Mouse (Mus musculus) midbrain, embryonic 14.5 days (tissue): ENCODE data around the gene Pacsin1. TPM values are rescaled to one million over a fixed set of nuclear protein-coding genes. Genes with fewer than 3 reads are reported as not detected.

ENCODE experiments used
- ATAC-seq: fragments of 200-750 bp; cut with Nextera tagmentation; 2 replicates; pipeline ENCODE4 v1.8.0; 2017; ENCODE audit warnings: moderate number of reproducible peaks, moderate library complexity; ENCODE audit not compliant: low FRiP score, low TSS enrichment
- DNase-seq: peaks from one replicate; pipeline ENCODE4 v3.0.0-alpha.2; 2015
- H3K27ac ChIP-seq: fragments of 300-500 bp; sonication (generic); replicated peaks from 2 replicates; pipeline ENCODE4 v1.5.1; 2014; ENCODE audit warnings: mild to moderate bottlenecking, low read depth, low read length, moderate library complexity
- H3K27me3 ChIP-seq: fragments of 300-500 bp; sonication (generic); 2 replicates; pipeline ENCODE4 v1.6.1; 2014; ENCODE audit warnings: low read length, control low read depth, mixed read lengths; ENCODE audit not compliant: control insufficient read depth, insufficient read depth
- H3K36me3 ChIP-seq: fragments of 300-500 bp; sonication (generic); 2 replicates; pipeline ENCODE4 v1.6.1; 2014; ENCODE audit warnings: low read length, control low read depth; ENCODE audit not compliant: control insufficient read depth, insufficient read depth
- H3K4me1 ChIP-seq: fragments of 300-500 bp; sonication (generic); 2 replicates; pipeline ENCODE4 v1.6.1; 2014; ENCODE audit warnings: mild to moderate bottlenecking, antibody characterized with exemption, low read length, control low read depth; ENCODE audit not compliant: control insufficient read depth, insufficient read depth
- H3K4me2 ChIP-seq: fragments of 300-500 bp; sonication (generic); 2 replicates; pipeline ENCODE4 v1.6.1; 2014; ENCODE audit warnings: mild to moderate bottlenecking, low read length, moderate library complexity
- H3K4me3 ChIP-seq: fragments of 300-500 bp; sonication (generic); replicated peaks from 2 replicates; pipeline ENCODE4 v1.5.1; 2014; ENCODE audit warnings: low read depth, low read length
- H3K9ac ChIP-seq: fragments of 300-500 bp; sonication (generic); replicated peaks from 2 replicates; pipeline ENCODE4 v1.6.1; 2014; ENCODE audit warnings: mild to moderate bottlenecking, low read length, moderate library complexity
- H3K9me3 ChIP-seq: fragments of 300-500 bp; sonication (generic); 2 replicates; pipeline ENCODE4 v1.6.1; 2016; ENCODE audit warnings: low read length, control low read depth, mixed read lengths; ENCODE audit not compliant: control insufficient read depth
- WGBS: fragments of 180-500 bp; shearing (Covaris S2); extraction: QIAGEN DNeasy Blood & Tissue Kit; methylation state at CpG from one replicate; pipeline ENCODE4 v1.1.7; 2014; 5-methylcytosine and 5-hydroxymethylcytosine counted together
- polyA plus RNA-seq: library from polyadenylated mRNA; unstranded; fragments of >200 nt; fragmentation: Nextera tagmentation; extraction: Ambion mirVana; gene quantifications from 2 replicates; pipeline ENCODE4 v1.2.1, GENCODE M21; 2014

The Pacsin1 gene
- polyA plus RNA-seq, 1 experiment from 2014 or later = 33.0 TPM

DNA sequence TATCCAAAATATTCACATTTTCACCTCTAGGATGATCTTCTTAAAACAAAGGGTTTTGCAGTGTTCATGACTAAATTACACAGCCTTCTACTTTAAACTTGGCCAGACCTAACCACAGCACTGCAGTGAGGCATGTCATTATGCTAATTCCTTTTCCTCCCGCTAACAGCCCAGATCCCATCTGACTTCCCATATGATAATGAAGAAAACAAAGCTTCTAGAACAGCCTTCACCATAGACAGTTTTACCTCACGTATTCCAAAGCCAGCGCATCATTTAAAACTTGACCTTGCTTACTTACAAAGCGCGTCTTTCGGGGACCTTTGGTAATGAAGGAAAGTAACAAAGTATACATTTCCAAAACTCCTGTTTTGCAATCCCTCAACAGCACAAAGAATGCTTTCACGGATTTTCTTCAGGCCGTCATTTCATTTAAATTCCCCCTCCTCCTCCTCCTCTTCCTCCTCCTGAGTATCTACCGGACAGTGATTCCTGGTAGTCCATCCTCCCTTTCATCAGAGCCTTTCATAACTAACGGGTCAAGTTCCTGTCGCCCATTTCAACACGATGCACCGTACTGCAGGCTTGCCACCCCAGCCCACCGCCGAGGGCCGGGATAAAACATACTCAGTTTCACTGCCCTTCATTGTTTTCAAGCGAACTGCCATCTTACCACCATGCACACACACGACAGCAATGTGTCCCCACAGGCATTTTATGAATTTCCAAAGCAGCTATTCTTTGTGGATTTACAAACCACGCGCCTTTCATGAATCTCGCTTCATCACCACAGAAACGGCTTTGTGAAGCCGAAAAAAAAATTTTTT is 33.4 kb upstream of the Pacsin1 start:
- peaks cover 6% of the 10 kb centered on the region; the same call in 1 of the 2 replicates for H3K36me3 ChIP-seq
- no peaks in the 10 kb centered on the region for H3K27me3 ChIP-seq
- ATAC-seq (no peak), DNase-seq (peak; percentile 73)
- peaks cover 31% of the 10 kb centered on the region for H3K4me1 ChIP-seq
- H3K9ac ChIP-seq = peak overlapping the region; percentile 99
- peak overlapping the region; percentile 95 for H3K4me3 ChIP-seq
- peak overlapping the region; percentile 99 for H3K27ac ChIP-seq
- H3K4me2 ChIP-seq = peak overlapping the region; percentile 72
- H3K9me3 ChIP-seq = no peaks in the 10 kb centered on the region
- WGBS = 1% methylated on average over 23 of the region's 23 CpGs

DNA sequence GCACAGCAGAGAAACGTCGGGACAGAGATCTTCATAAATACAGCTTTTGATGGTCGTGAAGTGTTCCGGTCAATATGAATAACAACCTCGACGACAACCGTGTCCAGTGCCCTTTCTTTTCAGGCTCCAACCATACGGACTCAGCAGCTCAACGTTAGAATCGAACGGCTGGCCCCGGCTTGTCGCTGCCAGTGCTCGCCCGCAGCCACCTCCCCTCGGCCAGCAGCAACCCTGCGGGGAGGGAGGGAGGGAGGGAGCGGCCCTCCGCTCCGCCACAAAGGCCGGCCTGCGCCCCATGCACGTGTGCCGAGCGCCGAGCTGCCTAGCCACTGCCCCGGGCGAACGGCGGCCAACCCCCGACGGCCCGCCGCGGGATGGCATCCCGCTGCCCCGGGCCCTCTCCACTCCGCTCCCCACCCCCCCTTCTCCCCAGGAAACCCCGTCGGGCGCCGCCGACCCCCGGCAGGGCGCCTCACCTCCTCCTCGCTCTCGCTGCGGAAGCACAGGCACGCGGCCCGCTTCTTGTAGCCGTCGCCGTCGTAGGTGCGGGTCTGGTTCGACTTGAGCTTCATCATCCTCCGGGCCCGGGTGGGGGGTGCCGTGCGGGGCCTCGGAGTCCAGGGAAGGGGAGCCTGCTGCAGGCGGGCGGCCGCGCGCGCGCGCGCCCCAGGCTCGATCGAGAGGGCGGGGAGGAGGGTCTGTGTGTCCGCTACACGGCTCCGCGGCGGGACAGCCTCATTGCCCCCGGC is 32.5 kb upstream of the Pacsin1 start:
- H3K27ac ChIP-seq = peak overlapping the region; percentile 99
- H3K36me3 ChIP-seq = no peaks in the 10 kb centered on the region
- peak overlapping the region; percentile 95 for H3K4me3 ChIP-seq
- DNase-seq (peak; percentile 77), ATAC-seq (peak; percentile 49)
- no peaks in the 10 kb centered on the region for H3K27me3 ChIP-seq
- under 1% methylated on average over 72 of the region's 80 CpGs for WGBS
- H3K9ac ChIP-seq = peak overlapping the region; percentile 99
- peak overlapping the region; percentile 72 for H3K4me2 ChIP-seq
- peaks cover 31% of the 10 kb centered on the region for H3K4me1 ChIP-seq
- H3K9me3 ChIP-seq = no peaks in the 10 kb centered on the region

DNA sequence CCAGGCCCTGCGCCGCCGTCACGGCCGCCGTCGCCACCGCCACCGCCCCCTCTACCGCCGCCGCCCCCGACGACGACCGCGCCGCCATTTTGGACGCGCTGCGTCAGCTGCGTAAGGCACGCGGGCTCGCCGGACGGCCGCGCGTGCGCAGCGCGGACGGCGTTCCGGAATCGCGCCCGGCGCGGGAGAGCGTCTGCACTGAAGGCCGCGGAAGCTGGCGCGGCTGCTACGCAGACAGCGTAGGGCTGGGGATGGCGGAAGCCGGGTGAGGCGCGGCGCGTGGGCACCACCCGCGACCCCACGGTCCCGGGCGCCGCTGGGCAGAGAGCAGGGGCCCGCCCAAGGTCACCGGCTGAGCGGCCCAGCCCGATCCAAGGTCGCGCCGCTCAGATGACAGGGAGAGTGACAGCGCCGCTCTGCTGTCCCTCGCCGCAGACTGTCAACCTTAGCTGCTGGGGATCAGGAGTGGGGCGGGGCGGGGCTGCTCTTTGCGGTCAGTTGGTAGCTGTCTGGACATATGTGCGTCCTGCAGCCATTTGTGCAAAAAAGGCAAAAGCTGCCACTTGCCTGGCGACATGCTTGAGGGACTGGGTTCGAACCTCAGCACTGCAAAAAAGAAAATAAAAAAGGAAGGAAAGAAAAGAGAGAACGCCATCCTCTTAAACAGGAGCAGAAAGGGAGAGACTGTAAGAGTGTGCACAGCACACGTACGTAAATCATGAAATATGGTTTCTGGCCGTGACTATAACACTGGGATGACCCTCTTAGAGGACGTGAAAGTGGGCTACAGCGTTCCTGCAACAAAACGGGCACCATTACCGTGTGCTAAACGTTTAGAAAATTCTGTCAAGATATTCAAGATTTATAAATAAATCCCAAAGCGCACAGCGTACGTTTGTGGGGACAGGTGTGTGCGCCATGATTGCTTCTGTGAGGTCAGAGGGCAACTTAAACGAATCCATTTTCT is 31.7 kb upstream of the Pacsin1 start, which contains the start of gene Nudt3:
TSS of gene Nudt3 (minus strand) at position 136 of the 967 bp plus-strand sequence.
- WGBS = 11% methylated on average over 63 of the region's 91 CpGs
- ATAC-seq (peak; percentile 89), DNase-seq (peak; percentile 98)
- Histone ChIP-seq H3K4me1 (peaks cover 31% of the 10 kb centered on the region), H3K27ac (peak within 1 kb of the TSS; percentile 99), H3K9ac (peak within 1 kb of the TSS; percentile 99), H3K4me3 (peak within 1 kb of the TSS; percentile 95), H3K4me2 (peak within 1 kb of the TSS; percentile 72), H3K9me3 (no peaks in the 10 kb centered on the region), H3K27me3 (no peaks in the 10 kb centered on the region), H3K36me3 (no peaks in the 10 kb centered on the region)

DNA sequence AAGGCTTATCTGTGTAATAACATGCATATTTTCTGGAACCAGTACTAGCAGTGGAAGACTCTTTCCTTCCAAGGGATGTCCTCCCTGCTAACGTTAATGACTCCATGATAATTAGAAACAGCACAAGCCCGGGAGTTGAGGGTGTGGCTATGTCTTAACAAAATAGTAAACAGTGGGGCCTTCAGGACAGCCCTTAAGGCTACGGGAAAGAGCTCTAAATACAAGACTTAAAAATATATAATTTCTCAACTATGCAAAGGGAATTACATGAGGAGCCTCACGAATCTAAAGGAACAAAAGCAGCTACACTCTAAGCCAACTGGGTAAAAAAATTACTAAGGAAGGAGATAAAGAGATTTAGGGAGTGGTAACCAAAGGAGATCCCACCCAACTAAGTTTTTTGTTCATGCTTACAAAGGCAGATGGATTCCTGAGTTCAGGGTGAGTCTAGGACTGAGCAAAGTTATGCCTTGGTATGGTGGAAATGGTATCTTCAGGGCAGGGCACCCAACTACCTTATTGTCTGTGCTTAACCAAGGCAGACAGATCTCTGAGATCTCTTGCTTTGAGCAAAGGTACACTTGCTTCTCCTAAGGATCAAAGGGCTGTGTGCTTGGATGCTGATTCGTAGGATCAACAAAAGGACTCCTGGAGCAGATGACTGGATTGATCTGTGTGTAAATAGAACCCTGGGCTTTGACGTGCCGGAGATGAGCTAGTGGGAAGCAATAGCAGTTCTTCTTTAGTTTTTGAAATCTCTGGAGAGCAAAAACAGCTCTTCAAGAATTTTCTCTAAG is 29.7 kb upstream of the Pacsin1 start:
- Histone ChIP-seq H3K9ac (no peak overlapping the region), H3K4me3 (no peak overlapping the region), H3K4me1 (peaks cover 18% of the 10 kb centered on the region), H3K27ac (no peak overlapping the region), H3K36me3 (peaks cover 10% of the 10 kb centered on the region), H3K4me2 (no peak overlapping the region), H3K9me3 (no peaks in the 10 kb centered on the region), H3K27me3 (no peaks in the 10 kb centered on the region)
- ATAC-seq (no peak), DNase-seq (no peak)
- WGBS = 36% methylated on average over 7 of the region's 7 CpGs

DNA sequence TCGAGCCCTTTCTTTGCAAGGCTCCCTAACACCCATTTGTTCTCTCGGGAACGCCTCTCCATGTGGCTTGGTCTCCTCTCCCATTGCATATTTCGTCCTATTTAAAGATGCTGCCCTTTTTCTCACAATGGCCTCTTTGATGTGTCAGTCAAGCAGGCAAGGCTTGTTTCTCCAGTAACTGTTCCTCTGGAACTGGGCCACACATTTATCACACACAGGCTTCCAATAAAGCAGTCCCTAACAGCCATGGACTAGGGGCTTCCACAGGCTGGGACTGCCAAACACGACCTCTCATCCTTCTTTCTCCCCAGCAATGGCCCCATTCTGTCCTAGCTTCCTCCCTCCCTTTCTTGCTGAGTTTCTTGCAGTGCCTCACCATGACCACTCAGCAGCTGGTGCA is 28.6 kb upstream of the Pacsin1 start:
- Histone ChIP-seq H3K9me3 (no peaks in the 10 kb centered on the region), H3K4me1 (peaks cover 11% of the 10 kb centered on the region), H3K9ac (no peak overlapping the region), H3K4me3 (no peak overlapping the region), H3K27me3 (no peaks in the 10 kb centered on the region), H3K4me2 (no peak overlapping the region), H3K27ac (peak overlapping the region; percentile 14; the same call in 1 of the 2 replicates), H3K36me3 (peaks cover 21% of the 10 kb centered on the region)
- DNase-seq = peak; percentile 70
- WGBS = 4% methylated on average over 5 of the region's 5 CpGs
- peak; percentile 38; the same call in 1 of the 2 replicates for ATAC-seq

DNA sequence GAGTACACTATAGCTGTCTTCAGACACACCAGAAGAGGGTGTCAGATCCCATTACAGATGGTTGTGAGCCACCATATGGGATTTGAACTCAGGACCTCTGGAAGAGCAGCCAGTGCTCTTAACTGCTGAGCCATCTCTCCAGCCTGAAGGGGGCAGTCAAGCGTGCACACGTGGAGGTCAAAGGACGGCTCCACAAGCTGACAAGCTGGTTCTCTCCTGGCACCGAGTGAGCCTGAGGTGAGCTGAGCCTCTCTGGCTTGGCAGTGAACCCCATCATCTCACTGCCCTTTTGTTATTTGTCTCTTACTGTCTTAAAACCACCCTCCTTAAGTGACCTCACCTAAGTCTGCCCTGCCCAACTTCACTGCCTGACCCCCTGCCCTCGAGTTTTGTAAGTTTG is 27.9 kb upstream of the Pacsin1 start:
- Histone ChIP-seq H3K27me3 (no peaks in the 10 kb centered on the region), H3K27ac (no peak overlapping the region), H3K9me3 (no peaks in the 10 kb centered on the region), H3K36me3 (peaks cover 28% of the 10 kb centered on the region), H3K9ac (no peak overlapping the region), H3K4me1 (peaks cover 11% of the 10 kb centered on the region), H3K4me2 (no peak overlapping the region), H3K4me3 (no peak overlapping the region)
- ATAC-seq = no peak
- whole genome bisulfite sequencing = 37% methylated on average over 5 of the region's 5 CpGs
- DNase-seq = no peak

DNA sequence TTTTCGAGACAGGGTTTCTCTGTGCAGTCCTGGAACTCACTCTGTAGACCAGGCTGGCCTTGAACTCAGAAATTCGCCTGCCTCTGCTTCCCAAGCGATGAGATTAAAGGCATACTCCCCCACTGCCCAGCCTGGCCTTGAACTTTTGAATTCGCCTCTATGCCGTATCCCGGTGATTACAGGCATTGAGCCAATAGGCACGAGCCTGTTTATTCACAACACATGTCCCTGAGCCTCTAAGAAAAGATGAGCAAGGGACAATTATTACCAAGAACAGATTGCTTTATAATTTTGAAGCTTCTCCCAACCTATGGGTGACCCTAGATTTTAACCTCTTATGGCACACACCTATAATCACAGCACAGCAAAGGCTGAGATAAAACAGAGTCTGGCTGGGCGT is 26.9 kb upstream of the Pacsin1 start:
- H3K9me3 ChIP-seq = no peaks in the 10 kb centered on the region
- H3K4me2 ChIP-seq = no peak overlapping the region
- no peak for DNase-seq
- no peak for ATAC-seq
- peaks cover 13% of the 10 kb centered on the region for H3K4me1 ChIP-seq
- no peaks in the 10 kb centered on the region for H3K27me3 ChIP-seq
- H3K27ac ChIP-seq = no peak overlapping the region
- 89% methylated on average over 8 of the region's 8 CpGs for WGBS
- peaks cover 38% of the 10 kb centered on the region for H3K36me3 ChIP-seq
- H3K9ac ChIP-seq = no peak overlapping the region
- no peak overlapping the region for H3K4me3 ChIP-seq
